Mouse (Mus musculus) embryonic facial prominence, embryonic 15.5 days (tissue): ENCODE data around the gene Olfr448. TPM values are rescaled to one million over a fixed set of nuclear protein-coding genes. Genes with fewer than 3 reads are reported as not detected.

ENCODE experiments used
- ATAC-seq: fragments of 200-750 bp; cut with Nextera tagmentation; 2 replicates; pipeline ENCODE4 v1.8.0; 2017; ENCODE audit warnings: low read depth, moderate TSS enrichment; ENCODE audit not compliant: insufficient number of reproducible peaks, low FRiP score, low TSS enrichment
- H3K27ac ChIP-seq: fragments of 300-500 bp; sonication (generic); replicated peaks from 2 replicates; pipeline ENCODE4 v1.5.1; 2015; ENCODE audit warnings: mild to moderate bottlenecking, inconsistent platforms
- H3K27me3 ChIP-seq: fragments of 300-500 bp; sonication (generic); 2 replicates; pipeline ENCODE4 v1.6.1; 2015; ENCODE audit warnings: inconsistent platforms
- H3K36me3 ChIP-seq: fragments of 300-500 bp; sonication (generic); 2 replicates; pipeline ENCODE4 v1.6.1; 2015; ENCODE audit warnings: mild to moderate bottlenecking, inconsistent platforms
- H3K4me1 ChIP-seq: fragments of 300-500 bp; sonication (generic); 2 replicates; pipeline ENCODE4 v1.6.1; 2015; ENCODE audit warnings: inconsistent platforms
- H3K4me2 ChIP-seq: fragments of 300-500 bp; sonication (generic); replicated peaks from 2 replicates; pipeline ENCODE4 v1.6.1; 2015; ENCODE audit warnings: mild to moderate bottlenecking, inconsistent platforms
- H3K4me3 ChIP-seq: fragments of 300-500 bp; sonication (generic); replicated peaks from 2 replicates; pipeline ENCODE4 v1.5.1; 2015; ENCODE audit warnings: mild to moderate bottlenecking, inconsistent platforms
- H3K9ac ChIP-seq: fragments of 300-500 bp; sonication (generic); 2 replicates; pipeline ENCODE4 v1.6.1; 2015; ENCODE audit warnings: inconsistent platforms
- H3K9me3 ChIP-seq: fragments of 300-500 bp; sonication (generic); replicated peaks from 2 replicates; pipeline ENCODE4 v1.6.1; 2016; ENCODE audit warnings: inconsistent platforms
- WGBS: fragments of 180-500 bp; shearing (Covaris S2); methylation state at CpG from one replicate; pipeline ENCODE4 v1.1.7; 2015; 5-methylcytosine and 5-hydroxymethylcytosine counted together
- polyA plus RNA-seq: library from polyadenylated mRNA; unstranded; fragments of >200 nt; fragmentation: Nextera tagmentation; extraction: Ambion mirVana; gene quantifications from 2 replicates; pipeline ENCODE4 v1.2.1, GENCODE M21; 2015

The Olfr448 gene
- 0.12 and 0.13 TPM in 2 replicates for polyA plus RNA-seq

DNA sequence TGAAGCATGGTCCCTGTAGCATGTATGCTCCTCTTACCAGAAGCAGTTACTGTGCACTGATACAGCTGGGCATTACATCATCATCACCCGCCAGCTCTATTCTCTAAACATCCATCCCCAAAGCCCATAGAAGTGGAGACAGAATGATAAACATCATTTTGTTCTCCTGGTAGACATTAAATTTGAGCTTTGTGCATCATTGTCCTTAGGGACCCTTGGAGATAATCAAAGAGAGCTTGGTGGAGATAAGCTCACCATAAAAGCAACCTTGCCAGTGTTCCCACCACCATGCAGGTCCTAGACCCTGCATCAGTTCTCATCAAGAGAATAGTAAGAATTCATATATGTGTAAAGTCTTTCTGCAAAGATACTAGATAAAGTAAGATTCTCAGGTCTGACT is at the start of gene Olfr448:
Gene Olfr448, plus strand, starts transcription at position 301 of the 400 bp plus-strand sequence.
- Histone ChIP-seq H3K27ac (no peak within 1 kb of the TSS), H3K4me3 (no peak within 1 kb of the TSS), H3K9me3 (no peaks in the 10 kb centered on the region), H3K36me3 (no peaks in the 10 kb centered on the region), H3K9ac (no peak within 1 kb of the TSS), H3K27me3 (no peaks in the 10 kb centered on the region), H3K4me1 (no peaks in the 10 kb centered on the region), H3K4me2 (no peak within 1 kb of the TSS)
- ATAC-seq = no peak
- 89% methylated on average over 1 of the region's 1 CpGs for WGBS

DNA sequence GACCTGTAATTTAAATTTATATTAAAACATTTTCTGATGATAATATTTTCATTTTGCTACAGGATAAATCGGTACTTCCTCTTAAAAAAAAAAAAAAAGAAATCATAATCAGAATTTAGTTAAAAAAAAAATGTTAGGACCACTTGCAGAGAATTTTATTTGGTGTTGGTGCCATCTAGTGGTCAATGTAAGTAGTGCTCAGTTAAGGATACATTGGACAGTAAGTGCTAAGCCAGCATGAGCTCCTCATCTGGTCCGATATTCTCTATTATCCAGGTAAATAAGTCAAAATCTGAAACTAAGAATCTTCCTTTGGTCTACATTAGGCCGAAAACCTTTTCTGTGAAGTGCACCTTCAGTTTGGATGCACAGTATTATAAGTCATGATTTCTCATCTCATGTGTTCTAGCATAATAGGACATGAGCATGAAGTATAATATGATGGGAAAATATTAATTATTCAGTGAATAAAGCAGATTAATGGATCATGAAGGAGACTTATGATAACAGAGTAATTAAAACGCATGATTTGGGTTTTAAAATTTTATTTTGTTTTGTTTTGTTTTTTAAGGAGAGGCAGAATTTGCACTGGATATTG is 29.9 kb upstream of the Olfr448 start:
- H3K4me2 ChIP-seq = no peak overlapping the region
- WGBS = 12% methylated on average over 4 of the region's 4 CpGs

DNA sequence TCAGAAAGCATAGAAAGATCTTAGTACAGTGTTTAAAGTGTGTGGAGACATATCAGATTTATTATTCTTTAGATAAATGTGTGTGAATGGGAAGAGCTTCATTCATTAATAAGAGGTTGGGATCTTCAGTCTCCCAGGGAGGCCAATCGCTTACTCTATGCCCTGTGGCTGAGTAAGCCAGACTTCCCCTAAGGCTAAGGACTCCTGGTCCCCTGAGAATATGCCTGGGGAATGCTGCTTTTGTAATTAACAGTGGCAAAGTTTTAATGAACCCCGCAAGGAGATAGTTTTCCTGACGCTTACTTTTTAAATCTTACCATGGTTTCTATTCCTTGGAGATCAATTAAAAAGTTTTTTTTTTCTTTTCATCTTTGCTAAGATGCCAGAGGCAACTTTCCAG is 20.5 kb upstream of the Olfr448 start:
- no peaks in the 10 kb centered on the region for H3K27me3 ChIP-seq
- no peak overlapping the region for H3K4me3 ChIP-seq
- H3K9ac ChIP-seq = no peak overlapping the region
- no peaks in the 10 kb centered on the region for H3K9me3 ChIP-seq
- ATAC-seq = no peak
- no peak overlapping the region for H3K27ac ChIP-seq
- H3K4me2 ChIP-seq = no peak overlapping the region
- H3K4me1 ChIP-seq = no peaks in the 10 kb centered on the region
- no peaks in the 10 kb centered on the region for H3K36me3 ChIP-seq
- WGBS = 55% methylated on average over 3 of the region's 3 CpGs

More for the DNA sequence above, 29.9 kb upstream of the Olfr448 start:
- no peaks in the 10 kb centered on the region for H3K27me3 ChIP-seq
- H3K36me3 ChIP-seq = no peaks in the 10 kb centered on the region
- no peak overlapping the region for H3K27ac ChIP-seq
- H3K4me3 ChIP-seq = no peak overlapping the region
- ATAC-seq = no peak
- no peak overlapping the region for H3K9ac ChIP-seq
- H3K4me1 ChIP-seq = no peaks in the 10 kb centered on the region
- H3K9me3 ChIP-seq = no peaks in the 10 kb centered on the region

DNA sequence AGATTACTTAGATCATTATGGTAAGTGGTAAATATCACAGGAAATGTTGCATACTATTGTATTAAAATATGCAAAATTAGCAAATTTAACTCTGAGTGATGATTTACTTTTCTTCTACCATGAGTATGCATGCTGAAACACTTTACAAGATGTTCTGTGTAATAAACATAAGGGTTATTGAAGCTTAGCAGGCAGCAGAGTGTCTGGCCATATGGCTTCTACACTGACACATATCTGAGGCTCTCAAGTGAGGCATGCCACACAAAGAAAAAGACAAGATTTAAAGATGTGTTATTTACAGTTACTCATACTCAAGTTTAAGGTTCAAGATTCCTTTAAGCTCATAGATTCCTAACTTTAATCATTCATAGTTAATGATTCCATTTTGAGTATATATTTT is 13.9 kb upstream of the Olfr448 start:
- Histone ChIP-seq H3K4me2 (no peak overlapping the region), H3K9ac (no peak overlapping the region), H3K27ac (no peak overlapping the region), H3K36me3 (no peaks in the 10 kb centered on the region), H3K27me3 (no peaks in the 10 kb centered on the region), H3K9me3 (no peaks in the 10 kb centered on the region), H3K4me1 (no peaks in the 10 kb centered on the region), H3K4me3 (no peak overlapping the region)
- no peak for ATAC-seq

DNA sequence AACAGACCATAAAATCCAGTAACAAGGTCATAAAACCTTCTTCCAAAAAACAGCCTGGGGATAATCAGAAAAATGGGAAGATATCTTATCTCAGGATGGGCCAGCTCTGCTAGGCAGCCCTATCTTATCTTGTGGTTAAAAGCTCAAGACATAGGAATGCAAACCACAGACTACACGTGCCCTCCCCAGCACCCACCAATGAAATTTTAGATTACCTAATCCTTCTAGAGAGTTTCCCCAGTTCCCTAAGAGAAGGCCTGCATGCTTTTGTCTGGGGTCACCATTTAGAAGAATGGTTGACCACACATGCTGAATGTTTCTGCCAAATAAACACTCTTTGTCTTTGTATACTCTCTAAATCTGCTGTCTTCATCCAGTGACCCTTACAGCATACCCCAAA is 10.1 kb downstream of the Olfr448 start:
- Histone ChIP-seq H3K36me3 (no peaks in the 10 kb centered on the region), H3K4me1 (no peaks in the 10 kb centered on the region), H3K4me3 (no peak overlapping the region), H3K27me3 (no peaks in the 10 kb centered on the region), H3K4me2 (no peak overlapping the region), H3K9ac (no peak overlapping the region), H3K9me3 (no peaks in the 10 kb centered on the region), H3K27ac (no peak overlapping the region)
- 33% methylated on average over 1 of the region's 1 CpGs for WGBS
- no peak for ATAC-seq

DNA sequence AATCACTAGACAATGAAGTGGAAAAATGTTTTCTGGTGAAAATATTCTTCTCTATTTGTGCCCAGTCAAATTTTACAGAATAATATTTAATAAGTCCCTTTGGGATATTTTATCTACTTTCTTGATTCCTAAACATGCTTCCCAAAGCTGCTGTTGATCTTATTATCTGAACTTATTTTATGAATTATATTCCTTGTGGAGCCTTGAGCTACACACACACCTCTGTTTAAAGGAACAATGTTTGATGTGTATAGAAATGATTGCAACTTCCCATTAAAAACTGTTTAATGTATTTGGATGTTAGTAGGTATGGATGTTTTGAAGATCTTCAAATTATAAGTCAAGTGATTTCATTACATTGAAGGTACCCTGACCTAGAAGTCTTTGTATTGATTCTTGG is 18.3 kb downstream of the Olfr448 start, which contains the start of gene Olfr447:
Gene Olfr447, plus strand, starts transcription at position 301 of the 400 bp plus-strand sequence.
- H3K27me3 ChIP-seq = no peaks in the 10 kb centered on the region
- no peak for ATAC-seq
- no peak within 1 kb of the TSS for H3K27ac ChIP-seq
- no peak within 1 kb of the TSS for H3K4me3 ChIP-seq
- H3K9me3 ChIP-seq = no peaks in the 10 kb centered on the region
- no peak within 1 kb of the TSS for H3K4me2 ChIP-seq
- H3K4me1 ChIP-seq = no peaks in the 10 kb centered on the region
- no peaks in the 10 kb centered on the region for H3K36me3 ChIP-seq
- H3K9ac ChIP-seq = no peak within 1 kb of the TSS

DNA sequence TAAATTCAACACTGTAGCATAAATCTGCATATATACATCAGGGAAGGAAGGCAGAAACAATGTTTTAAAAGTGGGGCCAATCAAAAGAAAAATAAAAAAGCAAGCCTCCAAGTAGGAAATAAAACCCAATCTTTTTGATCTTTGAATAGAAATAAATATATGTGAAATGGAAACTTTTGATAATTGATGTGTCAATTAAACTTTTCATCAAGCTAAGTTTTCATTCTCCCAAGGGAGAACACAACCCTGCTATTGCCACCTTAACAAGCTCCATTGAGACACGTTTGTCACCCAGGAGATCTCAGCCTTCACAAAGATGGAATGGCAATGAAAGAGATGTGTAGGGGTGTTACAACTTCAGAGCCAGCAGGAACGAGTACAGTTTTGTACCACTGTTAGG is 30.8 kb downstream of the Olfr448 start, which contains the start of gene Olfr446:
Gene Olfr446, plus strand, starts transcription at position 301 of the 400 bp plus-strand sequence.
- no peak for ATAC-seq
- Histone ChIP-seq H3K9me3 (no peaks in the 10 kb centered on the region), H3K36me3 (no peaks in the 10 kb centered on the region), H3K9ac (no peak within 1 kb of the TSS), H3K4me1 (no peaks in the 10 kb centered on the region), H3K4me3 (no peak within 1 kb of the TSS), H3K27me3 (no peaks in the 10 kb centered on the region), H3K4me2 (no peak within 1 kb of the TSS), H3K27ac (no peak within 1 kb of the TSS)
- WGBS = 59% methylated on average over 2 of the region's 2 CpGs

Other genes starting within 250 kb of the Olfr448 start
- 6.3 and 6.4 TPM in 2 replicates for gene Tcaf2, start 245.2 kb upstream of the Olfr448 start, polyA plus RNA-seq
- gene Tcaf1, start 180.4 kb upstream of the Olfr448 start, polyA plus RNA-seq = 65.8 and 71.6 TPM in 2 replicates
- 0.09 TPM in 1 of 2 replicates, not detected in the other for gene Olfr453, start 151.1 kb upstream of the Olfr448 start, polyA plus RNA-seq
- gene Olfr38, start 134.0 kb upstream of the Olfr448 start, polyA plus RNA-seq = not detected in 2 replicates
- 0.05 TPM in 1 of 2 replicates, not detected in the other for gene Olfr452, start 105.3 kb upstream of the Olfr448 start, polyA plus RNA-seq
- not detected in 2 replicates for gene Olfr450, start 78.5 kb upstream of the Olfr448 start, polyA plus RNA-seq
- 0.20 TPM in 1 of 2 replicates, not detected in the other for gene Olfr449, start 56.1 kb upstream of the Olfr448 start, polyA plus RNA-seq
- gene Olfr447, start 18.4 kb downstream of the Olfr448 start, polyA plus RNA-seq = not detected in 2 replicates
- gene Olfr446, start 30.9 kb downstream of the Olfr448 start, polyA plus RNA-seq = 0.08 and 0.39 TPM in 2 replicates
- not detected in 2 replicates for gene Olfr444, start 58.6 kb downstream of the Olfr448 start, polyA plus RNA-seq
- gene Olfr441, start 215.9 kb downstream of the Olfr448 start, polyA plus RNA-seq = not detected in 2 replicates